Mouse (Mus musculus) thymus, postnatal 14 days (tissue): ENCODE results near the gene Msgn1.

Experiments used
- DNase-seq: peaks from one replicate; pipeline ENCODE4 v3.0.0; 2021

Msgn1 gene

GRCm38 (mm10) chr12:11208872-11209271 lies at the start of gene Msgn1:
Gene Msgn1 (minus strand): TSS chr12:11208972.
- no peak for DNase-seq

GRCm38 (mm10) chr12:11250322-11250721 lies 41.5 kb upstream of the Msgn1 start:
- no peak for DNase-seq

- no peak for DNase-seq
Measured at GRCm38 (mm10) chr12:11247460-11247859, 38.7 kb upstream of the Msgn1 start.

GRCm38 (mm10) chr12:11235996-11236395 lies 27.2 kb upstream of the Msgn1 start:
- no peak for DNase-seq

DNA sequence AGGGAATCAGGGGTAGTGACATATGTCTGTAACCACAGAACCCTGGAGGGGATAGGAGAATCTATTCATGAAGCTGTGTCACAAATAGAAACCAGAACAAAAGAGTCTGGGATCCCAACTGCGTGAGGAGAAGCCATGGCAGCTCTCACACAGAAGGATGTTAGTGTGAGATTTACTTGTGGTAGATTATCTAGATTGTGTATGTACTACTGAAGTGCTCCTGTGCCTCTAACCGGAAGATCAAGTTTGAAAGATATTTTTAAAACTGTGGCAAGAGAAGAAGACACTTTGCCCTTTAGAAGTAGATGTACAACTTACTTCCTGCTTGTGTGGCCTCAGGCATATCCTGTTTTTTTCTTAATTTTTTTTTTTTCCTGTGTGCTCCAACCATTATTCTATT lies 21.5 kb upstream of the Msgn1 start:
- peak; percentile 28 for DNase-seq

DNA sequence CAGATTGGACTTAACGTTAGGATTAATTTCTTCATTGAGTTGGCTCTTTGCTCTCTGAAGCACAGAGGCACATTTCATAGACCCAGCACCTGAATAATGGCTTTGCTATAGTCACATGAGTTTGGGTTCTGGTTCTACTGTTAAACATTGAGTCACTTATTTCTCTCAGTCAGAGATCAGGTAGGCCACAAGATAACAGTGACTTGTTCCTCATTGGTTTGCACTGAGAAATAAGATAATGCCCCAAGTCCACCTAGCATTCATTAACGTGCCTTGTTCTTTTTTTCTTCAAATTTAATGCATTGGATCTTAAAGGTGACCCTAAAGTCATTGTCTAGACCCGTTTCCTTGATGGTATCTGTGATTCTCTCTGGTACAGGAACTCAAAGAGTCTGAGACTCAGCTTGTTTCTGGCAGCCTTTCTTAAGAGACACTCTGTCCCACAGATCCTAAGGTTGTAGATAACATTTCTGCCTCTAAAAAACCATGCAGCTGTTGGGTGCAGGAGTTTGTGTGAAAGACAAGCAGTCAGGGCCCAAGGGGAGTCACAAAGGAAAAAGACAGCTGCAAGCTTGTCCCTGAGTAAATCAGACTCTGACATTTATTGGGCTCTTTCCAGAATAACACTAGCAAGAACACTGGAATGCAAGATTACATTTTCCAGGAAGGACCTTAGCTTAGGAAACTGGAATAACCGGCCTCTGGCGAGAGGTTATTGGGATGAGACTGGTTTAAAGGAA lies 17.9 kb upstream of the Msgn1 start:
- DNase-seq: no peak

DNA sequence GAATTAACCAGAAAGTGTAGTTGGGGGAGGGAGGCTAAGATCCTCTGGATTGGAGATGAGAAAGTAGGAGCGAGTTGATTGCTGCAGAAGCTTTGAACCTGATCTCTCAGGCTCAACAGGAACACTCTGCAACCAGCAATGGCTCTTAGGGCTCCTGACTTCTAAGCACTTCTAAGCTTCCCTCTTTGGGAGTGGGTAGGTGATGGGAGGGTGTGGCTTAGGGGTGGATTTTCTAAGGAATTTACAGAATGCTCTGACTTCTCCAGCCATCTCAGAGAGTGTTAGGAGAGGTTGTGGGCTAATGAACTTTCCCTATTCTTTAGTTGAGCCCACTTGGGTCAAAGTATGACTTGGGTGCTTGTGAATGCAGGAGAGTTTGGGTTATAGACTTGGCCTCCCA lies 17.4 kb upstream of the Msgn1 start:
- no peak for DNase-seq

GRCm38 (mm10) chr12:11224722-11225121 lies 15.9 kb upstream of the Msgn1 start:
- no peak for DNase-seq

- no peak for DNase-seq
Measured at GRCm38 (mm10) chr12:11223090-11223489, 14.3 kb upstream of the Msgn1 start.

DNA sequence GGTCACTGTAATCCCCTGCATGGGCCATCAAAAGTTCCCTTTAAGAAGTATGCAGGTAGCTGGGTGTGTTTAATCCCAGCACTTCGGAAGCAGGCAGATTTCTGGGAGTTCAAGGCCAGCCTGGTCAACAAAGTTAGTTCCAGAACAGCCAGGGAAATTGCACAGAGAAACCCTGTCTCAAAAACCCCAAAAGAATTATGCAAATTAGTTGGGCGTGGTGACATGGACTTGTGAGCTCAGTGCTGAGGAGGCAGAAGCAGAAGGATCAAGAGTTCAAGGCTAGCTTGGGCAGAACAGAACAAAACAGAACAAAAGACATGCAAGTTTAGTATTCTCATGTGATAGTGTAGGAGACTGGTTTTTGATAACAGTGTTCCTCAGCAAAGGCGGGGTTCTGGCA lies 13.8 kb upstream of the Msgn1 start:
- DNase-seq: no peak

DNA sequence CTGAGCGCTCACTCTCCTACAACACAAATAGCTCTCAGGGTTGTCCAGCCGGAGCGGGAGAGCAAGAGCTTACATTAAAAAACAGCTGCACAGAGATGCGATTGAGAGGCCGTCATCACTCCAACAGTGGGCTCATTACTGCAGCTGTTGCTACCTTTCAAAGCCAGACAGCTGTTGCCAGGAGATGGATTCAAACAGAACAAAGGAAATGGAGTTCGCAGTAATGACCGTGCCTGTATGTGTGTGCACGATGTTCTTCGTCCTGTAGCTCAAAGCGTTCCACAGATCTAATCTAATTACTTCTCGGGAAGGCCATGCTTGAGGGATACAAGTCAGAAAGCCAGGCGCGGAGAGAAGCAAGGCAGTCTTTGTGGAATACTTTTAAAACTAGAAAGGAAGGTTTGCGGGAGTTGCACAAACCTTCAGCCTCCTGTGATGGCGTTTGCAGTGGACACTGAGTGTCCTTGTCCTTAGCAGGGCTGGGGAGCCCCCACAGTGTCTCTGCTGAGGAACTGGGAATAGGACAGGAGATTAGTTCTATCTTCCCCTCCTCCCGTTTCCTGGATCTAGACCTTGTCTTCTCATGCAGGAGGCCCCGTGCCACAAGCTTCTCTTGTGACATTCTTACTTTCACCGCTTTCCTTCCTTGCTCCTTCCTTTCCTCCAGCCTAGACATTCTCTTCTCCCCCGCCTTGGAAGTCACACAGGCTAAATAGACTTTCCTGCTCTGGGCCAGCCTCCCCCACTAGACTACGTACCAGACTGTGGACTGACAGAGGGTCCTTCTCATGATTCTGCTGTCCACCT lies 13.0 kb upstream of the Msgn1 start:
- DNase-seq: no peak

GRCm38 (mm10) chr12:11217726-11218250 lies 9.0 kb upstream of the Msgn1 start:
- DNase-seq: no peak

- no peak for DNase-seq
Measured at GRCm38 (mm10) chr12:11216454-11216853, 7.7 kb upstream of the Msgn1 start.

DNA sequence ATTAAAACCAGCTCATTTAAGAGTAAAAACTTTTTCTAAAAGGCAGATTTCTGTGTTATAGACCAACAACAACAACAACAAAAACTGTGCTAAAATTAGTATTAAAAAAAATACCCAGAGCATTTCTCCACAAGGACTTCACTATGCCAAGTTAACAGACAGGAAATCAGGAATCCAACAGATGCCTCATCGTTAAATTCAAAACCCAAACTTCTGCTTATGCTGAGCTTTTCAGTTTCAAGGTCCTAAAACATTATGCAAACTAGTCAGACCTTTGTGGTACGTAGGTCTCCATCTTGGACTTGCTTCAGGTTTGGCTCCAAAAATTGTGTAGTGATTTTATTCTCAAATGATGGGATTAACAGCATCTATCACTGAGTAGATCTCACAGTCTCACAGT lies 6.8 kb upstream of the Msgn1 start:
- no peak for DNase-seq

- DNase-seq: peak; percentile 25
Measured at GRCm38 (mm10) chr12:11214776-11215175, 6.0 kb upstream of the Msgn1 start.

DNA sequence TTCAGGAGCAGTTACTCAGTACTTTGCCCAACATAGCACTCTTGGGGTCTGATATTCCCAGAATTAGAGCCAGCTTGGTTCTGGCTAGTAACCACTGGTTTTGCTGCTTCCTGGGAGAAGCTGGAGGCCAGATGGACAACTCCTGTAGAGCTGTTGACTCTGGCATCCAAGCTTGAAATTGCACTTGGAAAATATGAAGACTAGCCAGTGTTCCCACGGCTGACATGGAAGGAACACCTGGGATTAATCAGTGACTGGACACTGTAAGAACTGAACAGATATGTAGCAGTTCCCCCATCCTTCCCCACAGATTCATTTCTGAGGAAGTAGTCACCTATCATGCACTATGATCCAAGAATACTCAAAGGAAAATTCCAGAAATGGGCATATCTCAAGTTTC lies 4.1 kb upstream of the Msgn1 start:
- DNase-seq: no peak

DNA sequence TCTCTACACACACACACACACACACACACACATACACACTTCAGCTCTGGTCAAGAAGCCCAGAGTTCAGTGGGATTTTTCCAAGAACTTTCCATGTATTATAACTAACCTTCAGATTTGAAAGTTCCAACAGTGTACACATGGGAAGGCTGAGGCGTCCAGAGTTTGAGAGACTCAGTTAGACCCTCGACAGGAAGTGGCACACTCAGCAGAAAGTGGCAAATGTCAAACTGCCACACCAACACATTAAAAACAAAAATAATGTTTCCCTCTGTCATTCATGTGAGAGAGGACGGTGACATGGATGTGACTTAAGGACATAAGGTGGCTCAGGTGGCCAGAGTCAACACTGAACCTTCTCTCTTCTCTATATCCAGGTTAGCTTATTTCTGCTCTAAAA lies 1.6 kb upstream of the Msgn1 start:
- DNase-seq: peak; percentile 32

DNA sequence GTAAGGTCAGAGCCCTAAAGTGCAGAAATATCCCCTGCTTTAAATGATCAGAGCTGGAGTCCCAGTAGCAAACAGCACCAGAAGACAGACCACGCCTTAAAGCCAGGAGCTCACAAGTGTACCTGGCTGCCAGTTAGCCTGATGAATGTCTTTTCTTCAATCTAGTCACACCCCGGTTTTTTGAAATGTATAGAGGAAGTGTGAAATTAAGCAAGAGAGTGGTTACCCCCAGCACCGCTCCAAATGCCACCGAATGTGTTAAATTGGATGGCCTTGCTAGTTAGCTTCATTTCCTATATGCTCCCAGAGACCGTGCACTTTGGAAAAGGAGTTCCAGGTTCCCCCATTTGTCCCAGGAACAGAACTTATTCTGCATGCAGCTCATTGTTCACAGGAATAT lies 864 bp upstream of the Msgn1 start:
- no peak for DNase-seq

DNA sequence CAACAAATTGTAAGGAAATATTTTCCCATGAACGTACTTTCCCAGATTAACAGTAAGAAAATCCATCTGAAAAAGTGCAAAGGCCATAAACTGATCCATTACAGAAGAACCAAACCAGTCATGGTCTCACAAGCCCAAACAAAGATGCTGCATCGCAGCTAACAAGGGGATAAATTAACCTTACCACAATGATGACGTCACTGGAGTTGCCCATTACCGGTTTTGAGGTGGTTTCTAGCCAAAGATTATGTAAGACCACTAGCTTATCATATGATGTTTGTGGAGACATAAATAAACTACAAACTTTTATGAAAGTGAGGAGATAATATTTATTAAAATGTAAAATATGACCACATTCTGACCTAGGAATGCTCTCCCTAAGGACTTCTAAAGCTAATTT lies 2.5 kb downstream of the Msgn1 start:
- DNase-seq: no peak

- no peak for DNase-seq
Measured at GRCm38 (mm10) chr12:11203694-11204665, 4.8 kb downstream of the Msgn1 start.

GRCm38 (mm10) chr12:11202476-11202875 lies 6.3 kb downstream of the Msgn1 start:
- no peak for DNase-seq

GRCm38 (mm10) chr12:11200711-11201110 lies 8.1 kb downstream of the Msgn1 start:
- DNase-seq: no peak

DNA sequence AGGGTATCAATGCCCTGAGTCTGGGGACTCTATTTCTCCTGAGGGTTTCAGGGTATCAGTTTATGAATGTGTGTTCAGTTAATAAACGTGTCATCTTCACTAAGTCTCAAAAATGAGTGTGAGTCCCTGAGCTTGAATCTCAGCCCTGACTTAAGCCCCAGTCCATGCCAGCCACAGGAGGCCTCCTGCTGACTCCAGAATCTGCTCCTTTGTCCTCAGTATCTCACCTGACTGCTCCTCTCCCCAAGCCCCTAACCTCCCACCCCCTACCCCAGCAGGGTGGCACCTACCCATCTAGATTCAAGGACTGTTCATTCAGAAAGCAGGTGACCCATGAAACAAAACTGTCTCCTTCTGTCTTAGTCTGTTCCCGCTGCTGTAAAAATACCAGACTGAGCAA lies 10.2 kb downstream of the Msgn1 start:
- no peak for DNase-seq
